Mouse (Mus musculus) embryonic fibroblast, embryonic 13.5 days (primary cell): ENCODE results near the gene Fbn1.

Source experiments
- CTCF ChIP-seq: IDR thresholded peaks from 2 replicates; pipeline ENCODE4 v1.5.1; 2011; ENCODE audit warnings: mild to moderate bottlenecking, control low read depth, low read length, moderate library complexity, borderline replicate concordance; ENCODE audit not compliant: insufficient read depth
- POLR2A ChIP-seq: IDR thresholded peaks from 2 replicates; pipeline ENCODE4 v1.6.1; 2011; ENCODE audit warnings: low read depth, mild to moderate bottlenecking, control low read depth, low read length, moderate library complexity

DNA sequence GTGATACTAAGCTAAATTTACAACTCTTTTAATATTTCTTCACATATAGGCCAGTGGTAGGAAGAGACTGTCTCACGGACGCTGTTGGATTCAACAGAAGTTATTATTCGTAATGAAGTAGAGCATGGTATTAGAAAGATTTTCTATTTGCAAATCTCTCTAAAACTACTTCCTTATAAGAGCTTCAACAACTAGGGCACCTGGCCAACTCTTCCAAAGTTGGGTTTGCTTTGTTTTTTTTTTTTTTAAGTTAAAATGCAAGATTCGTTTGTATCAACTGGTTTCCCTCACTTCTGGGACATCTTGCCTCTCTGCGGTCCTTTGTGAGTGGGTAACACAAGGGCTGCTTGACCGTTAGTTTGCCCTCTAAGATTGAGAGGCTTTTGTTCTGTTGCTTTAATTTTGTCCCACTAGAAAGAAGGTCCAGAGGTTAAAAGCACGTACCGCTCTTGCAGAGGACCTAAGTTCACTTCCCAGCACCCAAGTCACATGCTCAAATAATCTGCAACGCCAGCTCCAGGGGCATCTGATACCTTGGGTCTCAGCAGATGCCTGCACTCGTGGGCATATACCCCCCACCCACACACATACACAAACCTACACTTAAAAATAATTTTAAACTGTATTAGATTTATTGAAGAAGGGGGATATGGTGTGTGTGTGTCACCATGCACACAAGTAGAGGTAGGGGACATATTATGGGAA is 91.1 kb downstream of the Fbn1 start:
- no peak for TF ChIP-seq POLR2A
- TF ChIP-seq CTCF = no peak
